30 mouse cellular contexts compared by ENCODE assay signal in genomic region chr13:89657046-89657445, GRCm38 (mm10).
A peak's percentile ranks its signal among the peaks of the same experiment; 100 is the strongest.
DNase-seq lines count a peak whose midpoint lies in the region; ATAC-seq and TF ChIP-seq lines count a peak whose summit lies in the region.
"Had no signal": no experiment of that assay in that cellular context is flagged by ENCODE, and none has a peak within 500 bp of the region (broad histone marks: within the 10 kb centered on the region; RNA-seq: fewer than 3 reads in every experiment).

No protein-coding gene starts in this region.

- ATAC-seq in frontal cortex, adult (ENCODE audit: low TSS enrichment) = peak; percentile 93
- ATAC-seq in heart, embryonic 14.5 days (ENCODE audit: insufficient number of reproducible peaks, insufficient read depth, low FRiP score, low read depth) = no peak
- ATAC-seq in erythroid progenitor cell, adult 5-6 weeks (replicated peaks; ENCODE audit: low FRiP score, poor library complexity, severe bottlenecking) = no peak
- ATAC-seq: activated CD4-positive, CD25-positive, alpha-beta regulatory T cell, adult 4 months; forebrain, embryonic 16.5 days; inflammation-experienced regulatory T-cells, adult 6 months; midbrain, embryonic 16.5 days had no signal

- peaks cover 0 to 7% of the 10 kb centered on the region in 2 experiments; a peak in 1 of 4 replicates for H3K4me1 ChIP-seq in heart, embryonic 14.5 days (ENCODE audit: control insufficient read depth in 2 of 2, insufficient read depth in 2 of 2, low read length in 2 of 2)
- no peaks in the 10 kb centered on the region for H3K4me1 ChIP-seq in heart, embryonic 10.5 days
- H3K4me1 ChIP-seq: embryonic facial prominence, embryonic 12.5 days; forebrain, embryonic 10.5 days; hindbrain, embryonic 10.5 days; hindbrain, embryonic 15.5 days; limb, embryonic 13.5 days; lung, embryonic 15.5 days; stomach, embryonic 15.5 days had no signal

- no peak for DNase-seq in frontal cortex, postnatal 10 days (ENCODE audit: low spot score in 2 of 2)
- DNase-seq in heart, embryonic 10.5 days (ENCODE audit: low spot score) = no peak
- peak in 1 of 2 experiments; percentile 14 for DNase-seq in left cerebral cortex, adult 2 months (ENCODE audit: extremely low spot score in 1 of 2, low spot score in 2 of 2)
- DNase-seq in left cerebral cortex, postnatal 4 days = no peak
- peak; percentile 16 to 64 for DNase-seq in left cerebral cortex, postnatal 25 days (ENCODE audit: low spot score in 2 of 2)
- DNase-seq: adrenal gland, adult 8-10 months; cerebellum, adult 9-10 months; cerebellum, postnatal 36 days; embryo, embryonic 11 days; gastrocnemius, postnatal 25 days; kidney, adult 11 months; kidney, postnatal 14 days; layer of hippocampus, adult 9-11 months had no signal

- no peak for TF ChIP-seq CTCF in left cerebral cortex, adult 2 months (IDR thresholded peaks at IDR 0.05)

- H3K9ac ChIP-seq in heart, embryonic 14.5 days (ENCODE audit: low read length) = no peak overlapping the region
- H3K9ac ChIP-seq: embryonic facial prominence, embryonic 12.5 days; hindbrain, embryonic 15.5 days; limb, embryonic 13.5 days; lung, embryonic 15.5 days; stomach, embryonic 15.5 days had no signal

- no peak overlapping the region for H3K4me3 ChIP-seq in heart, embryonic 14.5 days (ENCODE audit: control insufficient read depth in 1 of 2, insufficient read depth in 1 of 2, low read depth in 1 of 2, low read length in 2 of 2)
- H3K4me3 ChIP-seq in heart, embryonic 10.5 days = no peak overlapping the region
- H3K4me3 ChIP-seq in left cerebral cortex, adult 2 months = peak overlapping the region; percentile 26
- H3K4me3 ChIP-seq: embryonic facial prominence, embryonic 12.5 days; forebrain, embryonic 10.5 days; hindbrain, embryonic 10.5 days; hindbrain, embryonic 15.5 days; limb, embryonic 13.5 days; lung, embryonic 15.5 days; stomach, embryonic 15.5 days had no signal

- H3K36me3 ChIP-seq in heart, embryonic 14.5 days (ENCODE audit: control insufficient read depth, insufficient read depth, low read length) = peaks cover 53% of the 10 kb centered on the region
- peaks cover 38% of the 10 kb centered on the region for H3K36me3 ChIP-seq in heart, embryonic 10.5 days

- H3K27ac ChIP-seq in heart, embryonic 14.5 days (replicated peaks in 1 of 2; ENCODE audit: control insufficient read depth in 1 of 2, insufficient read depth in 1 of 2, low read depth in 2 of 2, low read length in 2 of 2) = no peak overlapping the region
- no peak overlapping the region for H3K27ac ChIP-seq in heart, embryonic 10.5 days
- H3K27ac ChIP-seq in left cerebral cortex, adult 2 months = peak overlapping the region; percentile 12; the same call in 1 of the 2 replicates
- H3K27ac ChIP-seq: embryonic facial prominence, embryonic 12.5 days; forebrain, embryonic 10.5 days; hindbrain, embryonic 10.5 days; hindbrain, embryonic 15.5 days; limb, embryonic 13.5 days; lung, embryonic 15.5 days; stomach, embryonic 15.5 days had no signal

- H3K9me3 ChIP-seq in heart, embryonic 14.5 days (ENCODE audit: control insufficient read depth, low read length) = no peaks in the 10 kb centered on the region
- H3K9me3 ChIP-seq in heart, embryonic 10.5 days = no peaks in the 10 kb centered on the region
- H3K9me3 ChIP-seq: embryonic facial prominence, embryonic 12.5 days; forebrain, embryonic 10.5 days; hindbrain, embryonic 10.5 days; hindbrain, embryonic 15.5 days; limb, embryonic 13.5 days; lung, embryonic 15.5 days; stomach, embryonic 15.5 days had no signal

- no peaks in the 10 kb centered on the region for H3K27me3 ChIP-seq in heart, embryonic 14.5 days (ENCODE audit: control insufficient read depth, insufficient read depth, low read length)
- H3K27me3 ChIP-seq in heart, embryonic 10.5 days (ENCODE audit: insufficient read depth, poor library complexity, severe bottlenecking) = no peaks in the 10 kb centered on the region
- H3K27me3 ChIP-seq: CH12.LX; embryonic facial prominence, embryonic 12.5 days; hindbrain, embryonic 15.5 days; limb, embryonic 13.5 days; lung, embryonic 15.5 days; stomach, embryonic 15.5 days had no signal

- H3K4me2 ChIP-seq in heart, embryonic 14.5 days (ENCODE audit: low read length) = peak overlapping the region; percentile 41
- H3K4me2 ChIP-seq: embryonic facial prominence, embryonic 12.5 days; hindbrain, embryonic 15.5 days; limb, embryonic 13.5 days; liver, embryonic 11.5 days; lung, embryonic 15.5 days; midbrain, embryonic 11.5 days; stomach, embryonic 15.5 days had no signal

- intact Hi-C loops in left cerebral cortex, adult 2 months (cut with DNase I) = no loop called here
- intact Hi-C loops in left cerebral cortex, postnatal 4 days (cut with DNase I) = no loop called here
- intact Hi-C loops in left cerebral cortex, postnatal 25 days (cut with DNase I) = no loop called here

- 63% methylated on average over 11 of the region's 11 CpGs for WGBS in heart, embryonic 14.5 days
- 71% methylated on average over 11 of the region's 11 CpGs for WGBS in heart, embryonic 10.5 days

Comparison
In these comparisons a context has a peak if more than half of its experiments do, and no peak if none do; other contexts are left out.
1. DNase-seq: peak in left cerebral cortex, postnatal 25 days (2 of 2); none in frontal cortex, postnatal 10 days (0 of 2), heart, embryonic 10.5 days (single experiment) and left cerebral cortex, postnatal 4 days (single experiment).